Mouse (Mus musculus) CD4-positive, CD25-positive, alpha-beta regulatory T cell, adult 2 months (primary cell): Measurements from ENCODE around the gene Gm9758.
"Not testable (repeated sequence)": the region's sequence is repeated elsewhere in the genome, so short reads cannot be mapped to it uniquely, and the experiment has no call there.

ENCODE experiments used
- DNase-seq: peaks from one replicate; pipeline ENCODE4 v3.0.0-alpha.2; 2012; ENCODE audit warnings: low read depth, low spot score

The Gm9758 gene

GRCm38 (mm10) chr5:14914799-14915198 is at the start of gene Gm9758:
Gene Gm9758 (minus strand): TSS chr5:14914899.
- not testable (repeated sequence) for DNase-seq

DNA sequence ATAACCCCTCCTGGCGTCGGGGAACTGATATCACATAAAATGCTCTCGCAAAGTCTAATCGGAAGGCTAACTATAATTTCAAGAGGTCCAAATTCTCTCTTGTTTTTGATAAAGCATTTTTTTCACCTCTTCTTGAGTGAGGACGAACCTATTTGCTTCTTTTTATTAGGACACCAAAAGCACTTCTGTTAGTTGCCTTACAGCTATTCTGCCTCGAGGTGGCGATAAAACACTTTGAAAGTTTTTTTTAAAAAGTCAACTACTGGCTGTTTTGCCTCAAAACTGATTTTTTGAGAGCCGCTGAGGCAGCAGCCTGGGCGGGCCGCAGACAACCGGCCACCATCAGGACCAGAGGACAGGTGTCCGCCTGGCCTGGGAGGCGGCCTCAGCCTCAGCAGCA is 49.1 kb upstream of the Gm9758 start:
- DNase-seq: not testable (repeated sequence)

GRCm38 (mm10) chr5:14961502-14961901 is 46.8 kb upstream of the Gm9758 start:
- DNase-seq: not testable (repeated sequence)

DNA sequence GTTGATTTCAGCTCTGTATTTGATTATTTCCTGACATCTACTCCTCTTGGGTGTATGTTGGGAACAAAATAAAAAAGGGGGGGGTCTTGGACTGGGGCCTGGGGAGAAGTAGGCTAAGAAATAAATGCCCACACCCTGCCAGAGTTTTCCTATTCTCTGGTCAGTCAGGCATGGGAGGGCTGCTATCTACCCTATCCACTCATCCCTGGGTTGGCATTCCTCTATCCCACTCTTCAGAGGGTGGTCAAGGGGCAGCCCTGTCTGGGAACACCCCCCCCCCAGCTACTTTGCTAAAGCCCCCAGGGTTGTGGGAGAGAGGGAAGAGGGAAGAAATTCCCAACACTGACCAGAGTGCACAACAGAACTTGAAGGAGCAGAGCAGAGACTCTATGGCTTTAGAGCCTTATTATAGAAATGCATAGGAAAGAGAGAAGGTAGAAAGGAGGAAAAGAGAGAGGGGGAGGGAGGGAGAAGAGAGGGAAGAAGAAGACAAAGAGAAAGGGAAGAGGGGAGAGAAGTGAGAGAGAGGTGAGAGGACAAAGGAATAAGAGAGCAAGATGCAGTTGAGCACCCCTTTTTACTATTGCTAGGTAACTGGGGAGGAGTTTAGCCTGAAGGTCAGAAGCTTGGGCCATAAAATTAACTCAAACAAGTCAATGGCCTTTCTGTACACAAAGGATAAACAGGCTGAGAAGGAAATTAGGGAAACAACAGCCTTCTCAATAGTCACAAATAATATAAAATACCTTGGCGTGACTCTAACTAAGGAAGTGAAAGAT is 41.4 kb upstream of the Gm9758 start:
- DNase-seq: not testable (repeated sequence)

DNA sequence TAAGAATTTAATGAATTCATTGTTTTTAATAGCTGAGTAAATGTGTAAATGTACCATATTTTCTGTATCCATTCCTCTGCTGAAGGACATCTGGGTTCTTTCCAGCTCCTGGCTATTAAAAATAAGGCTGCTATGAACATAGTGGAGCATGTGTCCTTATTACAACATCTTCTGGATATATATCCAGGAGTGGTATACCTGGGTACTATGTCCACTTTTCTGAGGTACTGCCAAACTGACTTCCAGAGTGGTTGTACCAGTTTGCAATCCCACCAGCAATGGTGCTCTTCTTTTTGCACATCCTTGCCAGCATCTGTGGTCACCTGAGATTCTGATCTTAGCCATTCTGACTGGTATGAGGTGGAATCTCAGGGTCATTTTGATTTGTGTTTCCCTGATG is 38.9 kb upstream of the Gm9758 start:
- DNase-seq: not testable (repeated sequence)

DNA sequence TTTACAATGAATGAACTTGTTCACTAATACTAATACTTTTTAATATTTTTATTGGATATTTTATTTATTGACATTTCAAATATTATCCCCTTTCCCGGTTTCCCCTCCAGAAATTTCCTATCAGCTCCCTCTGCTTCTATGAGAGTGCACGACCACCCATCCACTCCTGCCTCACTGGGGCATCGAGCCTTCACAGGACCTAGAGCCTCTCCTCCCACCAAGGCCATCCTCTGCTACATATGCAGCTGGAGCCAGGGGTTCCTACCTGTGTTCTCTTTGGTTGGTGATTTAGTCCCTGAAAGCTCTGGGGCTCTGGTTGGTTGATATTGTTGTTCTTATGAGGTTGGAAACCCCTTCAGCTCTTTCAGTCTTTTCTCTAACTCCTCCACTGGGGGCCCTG is 38.0 kb upstream of the Gm9758 start:
- not testable (repeated sequence) for DNase-seq

DNA sequence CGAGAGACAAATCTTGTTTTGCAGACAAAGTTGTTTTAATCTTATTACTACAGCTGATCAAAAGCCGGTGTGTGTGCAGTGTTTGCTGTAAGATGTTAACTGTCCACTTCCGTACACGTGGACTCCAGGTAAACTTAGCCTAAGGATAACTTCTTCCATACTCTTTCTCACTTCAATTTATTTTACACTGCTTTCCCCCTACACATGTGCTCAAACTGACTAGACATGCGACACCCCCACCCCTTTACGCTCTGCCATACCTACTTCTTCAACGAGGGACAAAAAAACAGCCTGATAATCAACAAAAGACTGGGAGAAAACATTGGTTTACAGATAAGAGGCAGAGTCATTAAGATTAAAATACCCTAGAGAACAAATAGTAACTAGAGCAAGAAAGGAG is 37.1 kb upstream of the Gm9758 start:
- DNase-seq: not testable (repeated sequence)

- DNase-seq: not testable (repeated sequence)
These were observed 32.9 kb upstream of the Gm9758 start for GRCm38 (mm10) chr5:14947482-14948198.

DNA sequence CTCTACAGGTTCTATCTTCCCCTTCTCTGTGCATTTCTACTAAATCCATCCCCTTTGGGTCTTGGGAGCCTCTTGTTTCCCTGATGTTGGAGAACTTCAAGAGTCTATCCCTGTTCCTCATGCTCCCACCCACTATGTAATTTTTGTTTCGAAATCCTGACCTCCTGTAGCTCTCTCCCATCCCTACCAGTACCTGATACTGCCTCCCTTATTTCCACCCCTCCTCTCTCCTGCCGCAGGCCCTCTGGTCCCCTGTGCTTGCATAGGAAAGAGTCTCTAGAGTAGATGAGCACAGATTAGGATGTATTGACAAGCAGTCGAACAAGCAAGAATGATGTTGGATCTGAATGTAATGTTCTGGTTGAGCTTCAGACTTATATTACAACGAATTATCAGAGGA is 30.8 kb upstream of the Gm9758 start:
- not testable (repeated sequence) for DNase-seq

- DNase-seq: not testable (repeated sequence)
These were observed 26.3 kb upstream of the Gm9758 start for GRCm38 (mm10) chr5:14941043-14941442.

DNA sequence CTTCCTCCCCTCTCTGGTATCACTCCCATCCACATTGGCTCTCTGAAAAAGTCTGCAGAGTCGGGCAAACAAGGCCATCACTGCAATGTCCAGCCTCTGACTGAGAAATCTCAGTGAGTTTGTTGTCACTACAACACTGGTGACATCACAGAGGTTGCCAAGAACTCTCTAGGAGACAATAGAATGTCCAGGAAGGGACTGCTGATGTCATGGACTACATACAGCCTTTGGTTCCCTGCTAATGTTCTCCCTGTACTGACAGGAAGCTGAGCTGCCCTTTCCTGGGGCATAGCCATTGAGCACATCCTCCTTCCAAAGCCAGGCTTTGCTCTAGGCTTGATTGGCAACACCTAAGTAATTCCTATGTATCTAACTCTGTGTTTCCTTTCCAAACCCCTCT is 23.6 kb upstream of the Gm9758 start, which contains the start of gene Speer4e:
Gene Speer4e, minus strand, starts transcription at position 101 of the 400 bp plus-strand sequence.
- DNase-seq: not testable (repeated sequence)

- DNase-seq: not testable (repeated sequence)
These were observed 19.0 kb upstream of the Gm9758 start for GRCm38 (mm10) chr5:14933721-14934120.

- DNase-seq: not testable (repeated sequence)
These were observed 12.3 kb upstream of the Gm9758 start for GRCm38 (mm10) chr5:14927047-14927446.

DNA sequence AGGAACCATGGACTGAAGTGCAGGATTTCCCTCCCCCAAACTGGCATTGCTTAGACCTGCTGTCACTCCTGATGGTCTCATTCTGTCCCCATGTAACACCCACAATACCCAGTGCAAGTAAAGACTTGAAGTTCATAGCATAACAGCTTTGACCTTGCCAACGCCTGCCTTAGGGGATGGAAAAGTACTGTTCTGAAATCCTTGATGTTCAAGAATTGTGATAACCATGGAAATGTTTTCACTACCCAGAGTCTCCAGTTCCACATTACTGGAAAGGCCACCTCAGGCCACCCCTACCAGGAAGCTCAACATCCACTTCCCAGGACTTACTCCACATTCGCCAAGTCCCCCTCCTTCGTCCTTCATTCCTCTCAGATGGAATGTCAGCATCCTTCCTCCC is 338 bp downstream of the Gm9758 start:
- DNase-seq: not testable (repeated sequence)

- DNase-seq: not testable (repeated sequence)
These were observed 11.2 kb downstream of the Gm9758 start for GRCm38 (mm10) chr5:14903539-14903938.

DNA sequence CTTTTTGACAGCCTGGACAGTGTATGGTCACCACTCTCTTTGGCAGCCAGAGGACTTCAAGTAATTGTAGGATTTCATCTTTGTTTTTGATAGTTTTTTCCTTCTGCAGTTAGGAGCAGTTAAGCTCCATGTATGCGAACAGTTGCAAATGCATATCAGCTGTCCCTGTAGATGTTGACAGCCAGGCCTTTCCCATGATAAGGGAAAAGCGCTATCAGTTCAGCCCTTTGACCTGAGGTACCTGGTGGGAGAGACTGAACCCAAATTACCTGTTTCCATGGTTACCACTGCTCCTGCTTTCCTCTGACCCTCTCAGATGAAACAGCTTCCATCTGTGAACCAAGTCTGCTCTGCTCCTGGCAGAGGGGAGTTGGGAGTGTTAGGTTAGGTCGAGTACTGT is 22.5 kb downstream of the Gm9758 start:
- DNase-seq: no peak

- DNase-seq: not testable (repeated sequence)
These were observed 29.4 kb downstream of the Gm9758 start for GRCm38 (mm10) chr5:14885291-14885690.
